Mouse (Mus musculus) natural killer cell, adult 2 months (primary cell): Measurements from ENCODE around the gene Gm27027.

Experiments
- DNase-seq, 2 experiments: peaks; one replicate each; pipeline ENCODE4 v3.0.0; 2022; ENCODE audit warnings: low spot score in 2 of 2

Gm27027 gene

GRCm38 (mm10) chr2:93928866-93929265 is 67.3 kb downstream of the Gm27027 start:
- no peak for DNase-seq

GRCm38 (mm10) chr2:93927701-93928437 is 68.3 kb downstream of the Gm27027 start:
- no peak for DNase-seq

GRCm38 (mm10) chr2:93926141-93926540 is 70.0 kb downstream of the Gm27027 start:
- DNase-seq = no peak

GRCm38 (mm10) chr2:93919093-93919492 is 77.1 kb downstream of the Gm27027 start:
- no peak for DNase-seq

- no peak for DNase-seq
Measured at GRCm38 (mm10) chr2:93913552-93913951, 82.6 kb downstream of the Gm27027 start.

- DNase-seq = no peak
Measured at GRCm38 (mm10) chr2:93911942-93912341, 84.2 kb downstream of the Gm27027 start.

GRCm38 (mm10) chr2:93909716-93910115 is 86.4 kb downstream of the Gm27027 start:
- no peak for DNase-seq

GRCm38 (mm10) chr2:93907519-93908294 is 88.4 kb downstream of the Gm27027 start:
- DNase-seq = no peak
